Mouse (Mus musculus): ENCODE results near the gene Elovl6. TPM values are rescaled to one million over a fixed set of nuclear protein-coding genes. Genes with fewer than 3 reads are reported as not detected.

Elovl6 gene
- polyA plus RNA-seq, 1 experiment from 2014 or later: 20.9 TPM

DNA sequence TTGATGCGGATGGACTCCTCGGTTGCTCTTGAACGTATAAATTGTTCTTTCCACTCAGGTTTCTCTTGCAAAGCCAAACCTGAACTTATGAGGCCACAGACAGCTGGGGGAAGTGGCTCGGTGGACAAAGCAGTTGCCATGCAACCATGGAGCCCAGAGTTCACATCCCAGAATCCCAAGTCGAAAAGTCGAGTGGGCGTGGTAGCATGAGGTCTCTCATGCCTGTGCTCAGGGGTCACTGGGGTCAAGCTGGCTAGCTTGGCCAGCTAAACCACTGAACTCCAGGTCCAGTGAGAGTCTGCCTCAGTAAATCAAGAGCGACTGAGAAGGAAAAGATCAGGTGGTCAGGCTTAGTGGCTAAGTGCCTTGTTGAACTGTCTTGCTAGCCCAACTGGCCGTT, 59.1 kb downstream of the Elovl6 start:
- ATAC-seq (replicated peaks; ENCODE audit: insufficient number of reproducible peaks, low FRiP score, low TSS enrichment): no peak

DNA sequence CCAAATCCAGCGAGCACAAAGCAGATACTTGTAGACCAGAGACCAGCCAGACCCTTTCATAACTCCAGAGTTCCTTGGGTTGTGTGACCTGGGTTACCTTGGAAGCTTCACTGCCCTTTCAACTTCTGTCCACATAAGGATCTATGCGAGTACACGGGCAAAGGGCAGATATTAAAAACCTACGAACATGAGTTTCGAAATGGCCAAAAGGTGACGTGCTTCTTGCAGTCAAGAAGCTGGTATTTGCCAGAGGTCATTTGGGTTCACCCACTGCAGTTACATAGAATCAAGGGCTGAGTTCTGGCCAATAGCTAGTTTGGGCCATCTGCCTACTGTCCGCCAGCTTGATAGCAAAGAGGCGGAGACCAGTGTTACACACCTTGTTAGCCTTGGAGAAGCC, 59.6 kb downstream of the Elovl6 start:
- no peak for ATAC-seq (replicated peaks; ENCODE audit: insufficient number of reproducible peaks, low FRiP score, low TSS enrichment)
- H3K4me2 ChIP-seq: no peak overlapping the region
- 0 out of 2 replicates have a peak overlapping the region, but pooled peaks have one; percentile 80 for H3K27ac ChIP-seq (ENCODE audit: low read depth, low read length)
- no peak overlapping the region for H3K9ac ChIP-seq (ENCODE audit: low read depth, low read length)
- H3K27me3 ChIP-seq (ENCODE audit: control insufficient read depth, insufficient read depth, low read length): no peaks in the 10 kb centered on the region
- no peaks in the 10 kb centered on the region for H3K36me3 ChIP-seq (ENCODE audit: control insufficient read depth, insufficient read depth, low read length)
- peaks cover 26% of the 10 kb centered on the region for H3K4me1 ChIP-seq (ENCODE audit: control insufficient read depth, insufficient read depth, low read length)
- H3K9me3 ChIP-seq (replicated peaks; ENCODE audit: control insufficient read depth, low read length): no peaks in the 10 kb centered on the region
- no peak overlapping the region for H3K4me3 ChIP-seq (ENCODE audit: low read depth, low read length)
- WGBS (ENCODE audit: insufficient replicate concordance): 90% methylated on average over 8 of the region's 8 CpGs

More for the DNA sequence above, 59.1 kb downstream of the Elovl6 start:
- Histone ChIP-seq H3K27ac (ENCODE audit: low read depth, low read length) (peak overlapping the region; percentile 80), H3K4me1 (ENCODE audit: control insufficient read depth, insufficient read depth, low read length) (peaks cover 26% of the 10 kb centered on the region), H3K9ac (ENCODE audit: low read depth, low read length) (no peak overlapping the region), H3K4me2 (no peak overlapping the region), H3K4me3 (ENCODE audit: low read depth, low read length) (no peak overlapping the region), H3K27me3 (ENCODE audit: control insufficient read depth, insufficient read depth, low read length) (no peaks in the 10 kb centered on the region), H3K9me3 (replicated peaks; ENCODE audit: control insufficient read depth, low read length) (no peaks in the 10 kb centered on the region), H3K36me3 (ENCODE audit: control insufficient read depth, insufficient read depth, low read length) (no peaks in the 10 kb centered on the region)
- 68% methylated on average over 9 of the region's 9 CpGs for WGBS (ENCODE audit: insufficient replicate concordance)

GRCm38 (mm10) chr3:129593001-129593400, 60.8 kb downstream of the Elovl6 start:
- peaks cover 26% of the 10 kb centered on the region for H3K4me1 ChIP-seq (ENCODE audit: control insufficient read depth, insufficient read depth, low read length)
- no peak for ATAC-seq (replicated peaks; ENCODE audit: insufficient number of reproducible peaks, low FRiP score, low TSS enrichment)
- no peak overlapping the region for H3K27ac ChIP-seq (ENCODE audit: low read depth, low read length)
- 88% methylated on average over 9 of the region's 9 CpGs for WGBS (ENCODE audit: insufficient replicate concordance)
- H3K4me3 ChIP-seq (ENCODE audit: low read depth, low read length): no peak overlapping the region
- H3K9ac ChIP-seq (ENCODE audit: low read depth, low read length): no peak overlapping the region
- H3K9me3 ChIP-seq (replicated peaks; ENCODE audit: control insufficient read depth, low read length): no peaks in the 10 kb centered on the region
- no peaks in the 10 kb centered on the region for H3K36me3 ChIP-seq (ENCODE audit: control insufficient read depth, insufficient read depth, low read length)
- H3K27me3 ChIP-seq (ENCODE audit: control insufficient read depth, insufficient read depth, low read length): no peaks in the 10 kb centered on the region
- no peak overlapping the region for H3K4me2 ChIP-seq

- Histone ChIP-seq H3K4me1 (ENCODE audit: control insufficient read depth, insufficient read depth, low read length) (peaks cover 24% of the 10 kb centered on the region), H3K36me3 (ENCODE audit: control insufficient read depth, insufficient read depth, low read length) (no peaks in the 10 kb centered on the region), H3K4me3 (ENCODE audit: low read depth, low read length) (no peak overlapping the region), H3K27me3 (ENCODE audit: control insufficient read depth, insufficient read depth, low read length) (no peaks in the 10 kb centered on the region), H3K4me2 (no peak overlapping the region), H3K9ac (ENCODE audit: low read depth, low read length) (no peak overlapping the region), H3K27ac (ENCODE audit: low read depth, low read length) (no peak overlapping the region), H3K9me3 (replicated peaks; ENCODE audit: control insufficient read depth, low read length) (no peaks in the 10 kb centered on the region)
- 82% methylated on average over 3 of the region's 3 CpGs for WGBS (ENCODE audit: insufficient replicate concordance)
- no peak for ATAC-seq (replicated peaks; ENCODE audit: insufficient number of reproducible peaks, low FRiP score, low TSS enrichment)
Measured at GRCm38 (mm10) chr3:129593735-129594134, 61.6 kb downstream of the Elovl6 start.

DNA sequence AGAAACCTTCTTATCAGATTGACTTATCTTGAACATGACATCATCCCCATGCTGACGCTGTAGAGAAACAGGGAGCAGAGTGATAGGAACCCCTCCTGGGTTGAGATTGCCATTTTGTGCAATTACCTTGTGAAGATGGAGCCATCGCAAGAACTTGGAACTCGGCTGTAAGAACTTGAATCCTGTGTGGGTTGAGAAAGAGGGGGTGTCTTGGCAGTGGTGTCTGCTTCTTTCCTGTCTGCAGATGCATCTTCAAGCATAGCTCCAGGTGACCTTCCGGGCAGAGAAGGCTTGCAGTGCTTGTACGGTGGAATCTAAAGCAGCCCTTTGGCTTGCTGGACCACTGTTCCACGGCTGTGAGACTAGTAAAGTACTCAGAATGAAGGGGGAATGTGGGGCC, 63.9 kb downstream of the Elovl6 start:
- Histone ChIP-seq H3K4me3 (ENCODE audit: low read depth, low read length) (no peak overlapping the region), H3K27me3 (ENCODE audit: control insufficient read depth, insufficient read depth, low read length) (no peaks in the 10 kb centered on the region), H3K36me3 (ENCODE audit: control insufficient read depth, insufficient read depth, low read length) (no peaks in the 10 kb centered on the region), H3K9me3 (replicated peaks; ENCODE audit: control insufficient read depth, low read length) (no peaks in the 10 kb centered on the region), H3K4me1 (ENCODE audit: control insufficient read depth, insufficient read depth, low read length) (peaks cover 12% of the 10 kb centered on the region), H3K4me2 (no peak overlapping the region), H3K27ac (ENCODE audit: low read depth, low read length) (no peak overlapping the region), H3K9ac (ENCODE audit: low read depth, low read length) (no peak overlapping the region)
- no peak for ATAC-seq (replicated peaks; ENCODE audit: insufficient number of reproducible peaks, low FRiP score, low TSS enrichment)
- 80% methylated on average over 6 of the region's 6 CpGs for WGBS (ENCODE audit: insufficient replicate concordance)

- Histone ChIP-seq H3K36me3 (ENCODE audit: control insufficient read depth, insufficient read depth, low read length) (no peaks in the 10 kb centered on the region), H3K27ac (ENCODE audit: low read depth, low read length) (no peak overlapping the region), H3K9ac (ENCODE audit: low read depth, low read length) (no peak overlapping the region), H3K27me3 (ENCODE audit: control insufficient read depth, insufficient read depth, low read length) (no peaks in the 10 kb centered on the region), H3K4me2 (no peak overlapping the region), H3K9me3 (replicated peaks; ENCODE audit: control insufficient read depth, low read length) (no peaks in the 10 kb centered on the region), H3K4me3 (ENCODE audit: low read depth, low read length) (no peak overlapping the region), H3K4me1 (ENCODE audit: control insufficient read depth, insufficient read depth, low read length) (no peaks in the 10 kb centered on the region)
- 76% methylated on average over 9 of the region's 9 CpGs for WGBS (ENCODE audit: insufficient replicate concordance)
- ATAC-seq (replicated peaks; ENCODE audit: insufficient number of reproducible peaks, low FRiP score, low TSS enrichment): no peak
Measured at GRCm38 (mm10) chr3:129602289-129602688, 70.1 kb downstream of the Elovl6 start.

- no peaks in the 10 kb centered on the region for H3K4me1 ChIP-seq (ENCODE audit: control insufficient read depth, insufficient read depth, low read length)
- WGBS (ENCODE audit: insufficient replicate concordance): 79% methylated on average over 7 of the region's 7 CpGs
Measured at GRCm38 (mm10) chr3:129605487-129605886, 73.3 kb downstream of the Elovl6 start.

DNA sequence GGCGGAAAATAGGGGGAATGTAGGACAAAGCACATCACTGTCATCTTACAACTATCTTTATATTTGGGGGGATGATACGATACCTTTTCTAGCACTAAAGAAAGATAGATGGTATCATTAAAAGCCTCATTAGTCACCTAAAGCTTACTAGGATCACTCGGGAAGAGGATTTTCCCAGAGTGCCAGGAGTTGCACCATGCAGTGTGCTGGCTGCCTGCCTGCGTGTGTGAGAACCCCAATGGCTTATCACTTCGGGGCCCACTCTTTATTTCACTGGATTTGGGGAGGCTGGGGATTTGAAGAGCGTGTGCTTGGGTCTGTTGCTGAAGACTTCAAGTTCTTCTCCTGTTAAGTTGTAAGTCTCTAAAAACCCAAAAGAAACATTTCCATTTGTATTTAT, 73.8 kb downstream of the Elovl6 start:
- H3K9ac ChIP-seq (ENCODE audit: low read depth, low read length): no peak overlapping the region
- ATAC-seq (replicated peaks; ENCODE audit: insufficient number of reproducible peaks, low FRiP score, low TSS enrichment): no peak
- H3K36me3 ChIP-seq (ENCODE audit: control insufficient read depth, insufficient read depth, low read length): peaks cover 1% of the 10 kb centered on the region; the same call in 1 of the 2 replicates
- no peaks in the 10 kb centered on the region for H3K4me1 ChIP-seq (ENCODE audit: control insufficient read depth, insufficient read depth, low read length)
- no peak overlapping the region for H3K4me2 ChIP-seq
- H3K4me3 ChIP-seq (ENCODE audit: low read depth, low read length): no peak overlapping the region
- H3K27ac ChIP-seq (ENCODE audit: low read depth, low read length): no peak overlapping the region
- no peaks in the 10 kb centered on the region for H3K27me3 ChIP-seq (ENCODE audit: control insufficient read depth, insufficient read depth, low read length)
- WGBS (ENCODE audit: insufficient replicate concordance): 82% methylated on average over 6 of the region's 6 CpGs
- H3K9me3 ChIP-seq (replicated peaks; ENCODE audit: control insufficient read depth, low read length): no peaks in the 10 kb centered on the region

More at GRCm38 (mm10) chr3:129605487-129605886, 73.3 kb downstream of the Elovl6 start:
- Histone ChIP-seq H3K36me3 (ENCODE audit: control insufficient read depth, insufficient read depth, low read length) (no peaks in the 10 kb centered on the region), H3K27me3 (ENCODE audit: control insufficient read depth, insufficient read depth, low read length) (no peaks in the 10 kb centered on the region), H3K4me3 (ENCODE audit: low read depth, low read length) (no peak overlapping the region), H3K4me2 (no peak overlapping the region), H3K9ac (ENCODE audit: low read depth, low read length) (no peak overlapping the region), H3K9me3 (replicated peaks; ENCODE audit: control insufficient read depth, low read length) (no peaks in the 10 kb centered on the region), H3K27ac (ENCODE audit: low read depth, low read length) (no peak overlapping the region)
- ATAC-seq (replicated peaks; ENCODE audit: insufficient number of reproducible peaks, low FRiP score, low TSS enrichment): no peak

DNA sequence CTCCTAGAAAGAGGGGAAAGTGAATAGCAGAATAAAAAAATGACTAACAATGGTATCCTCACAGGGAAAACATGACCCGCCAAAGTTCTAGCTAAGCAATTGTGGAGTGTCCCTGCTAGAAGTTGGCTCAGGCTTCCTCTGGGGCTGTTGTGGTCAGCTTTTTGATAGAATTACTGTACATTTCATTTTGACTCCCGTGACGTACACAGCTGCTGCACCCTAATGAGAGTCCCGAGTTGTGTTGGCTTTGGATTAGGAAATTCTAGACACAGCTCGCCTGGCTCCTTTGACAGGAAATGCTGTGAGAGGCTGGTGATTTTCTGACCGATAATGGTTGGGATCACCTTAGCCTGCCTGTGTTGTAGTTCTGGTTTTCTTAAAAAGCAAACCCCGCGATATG, 79.5 kb downstream of the Elovl6 start:
- no peak overlapping the region for H3K27ac ChIP-seq (ENCODE audit: low read depth, low read length)
- no peak overlapping the region for H3K4me3 ChIP-seq (ENCODE audit: low read depth, low read length)
- H3K36me3 ChIP-seq (ENCODE audit: control insufficient read depth, insufficient read depth, low read length): peaks cover 2% of the 10 kb centered on the region; the same call in 1 of the 2 replicates
- 79% methylated on average over 8 of the region's 8 CpGs for WGBS (ENCODE audit: insufficient replicate concordance)
- peaks cover 3% of the 10 kb centered on the region; the same call in 1 of the 2 replicates for H3K4me1 ChIP-seq (ENCODE audit: control insufficient read depth, insufficient read depth, low read length)
- H3K4me2 ChIP-seq: no peak overlapping the region
- no peak overlapping the region for H3K9ac ChIP-seq (ENCODE audit: low read depth, low read length)
- ATAC-seq (replicated peaks; ENCODE audit: insufficient number of reproducible peaks, low FRiP score, low TSS enrichment): no peak
- no peaks in the 10 kb centered on the region for H3K27me3 ChIP-seq (ENCODE audit: control insufficient read depth, insufficient read depth, low read length)
- no peaks in the 10 kb centered on the region for H3K9me3 ChIP-seq (replicated peaks; ENCODE audit: control insufficient read depth, low read length)
